ENCODE assay signal across 20 mouse cellular contexts in genomic region chr12:117683984-117684383, GRCm38 (mm10).
A peak's percentile ranks its signal among the peaks of the same experiment; 100 is the strongest.
DNase-seq lines count a peak whose midpoint lies in the region; ATAC-seq and TF ChIP-seq lines count a peak whose summit lies in the region.
"Had no signal": no experiment of that assay in that cellular context is flagged by ENCODE, and none has a peak within 500 bp of the region (broad histone marks: within the 10 kb centered on the region; RNA-seq: fewer than 3 reads in every experiment).

No protein-coding gene starts in this region.

- no peak overlapping the region for H3K4me3 ChIP-seq in kidney, postnatal 0 days (replicated peaks; ENCODE audit: low read depth, low read length)
- no peak overlapping the region for H3K4me3 ChIP-seq in kidney, adult 2 months (ENCODE audit: insufficient read depth, low read depth, low read length)
- H3K4me3 ChIP-seq in E14TG2a.4 (replicated peaks; ENCODE audit: low read length) (peak overlapping the region; percentile 46; the same call in 1 of the 2 replicates), ES-E14 (ENCODE audit: insufficient read depth in 1 of 2, low read depth in 1 of 2, low read length in 2 of 2, poor library complexity in 1 of 2, severe bottlenecking in 1 of 2) (no peak overlapping the region)
- H3K4me3 ChIP-seq: embryonic facial prominence, embryonic 15.5 days; erythroblast, embryonic 14.5 days; forebrain, embryonic 12.5 days; hindbrain, embryonic 15.5 days had no signal

- H3K27ac ChIP-seq in kidney, postnatal 0 days: peak overlapping the region; percentile 36; the same call in 1 of the 2 replicates
- H3K27ac ChIP-seq in kidney, adult 2 months (ENCODE audit: insufficient read depth, low read depth, low read length): no peak overlapping the region
- H3K27ac ChIP-seq in ES-E14 (ENCODE audit: insufficient read depth, low read depth, low read length, poor library complexity, severe bottlenecking): peak overlapping the region; percentile 86; the same call in 1 of the 2 replicates
- H3K27ac ChIP-seq: embryonic facial prominence, embryonic 15.5 days; forebrain, embryonic 12.5 days; hindbrain, embryonic 15.5 days had no signal

- DNase-seq in heart, adult 11 months: peak; percentile 68
- DNase-seq in heart, postnatal 25 days (ENCODE audit: low spot score): no peak
- no peak for DNase-seq in kidney, postnatal 0 days (ENCODE audit: low spot score)
- no peak for DNase-seq in kidney, adult 2 months
- DNase-seq in ES-E14 (ENCODE audit: low read depth, low spot score): peak; percentile 51
- no peak for DNase-seq in right cerebral cortex, postnatal 10 days (ENCODE audit: low spot score in 2 of 2)
- DNase-seq: adrenal gland, adult 8-10 months; adrenal gland, postnatal 36 days; cerebellum, adult 2 months; cerebellum, postnatal 10 days; gastrocnemius, postnatal 10 days; heart, postnatal 10 days had no signal

- H3K9ac ChIP-seq in kidney, postnatal 0 days (ENCODE audit: low read depth, low read length): no peak overlapping the region
- no peak overlapping the region for H3K9ac ChIP-seq in ES-E14 (ENCODE audit: insufficient read depth, low read depth, low read length, poor library complexity, severe bottlenecking)
- H3K9ac ChIP-seq: embryonic facial prominence, embryonic 15.5 days; forebrain, embryonic 12.5 days; hindbrain, embryonic 15.5 days had no signal

- in situ Hi-C loops in ES-E14 (cut with MboI; ENCODE audit: low sequenced_read_pairs in 2 of 2, unreplicated experiment in 2 of 2): no loop called here

- no peak for TF ChIP-seq CTCF in kidney, postnatal 0 days (IDR thresholded peaks at IDR 0.05; ENCODE audit: low read depth)
- TF ChIP-seq CTCF in kidney, adult 2 months (conservative IDR thresholded peaks at IDR 0.05; ENCODE audit: insufficient read depth, insufficient read length, low read depth, low read length): no peak
- TF ChIP-seq CTCF in E14TG2a.4 (conservative IDR thresholded peaks at IDR 0.05; ENCODE audit: low read length): no peak

- no peaks in the 10 kb centered on the region for H3K36me3 ChIP-seq in kidney, postnatal 0 days (ENCODE audit: insufficient read depth, low read length)
- no peaks in the 10 kb centered on the region for H3K36me3 ChIP-seq in kidney, adult 2 months (ENCODE audit: control insufficient read depth, insufficient read depth, low read length)
- H3K36me3 ChIP-seq in E14TG2a.4 (ENCODE audit: insufficient read depth, low read length): no peaks in the 10 kb centered on the region
- H3K36me3 ChIP-seq in ES-E14 (ENCODE audit: control insufficient read depth, insufficient read depth, low read length, poor library complexity, severe bottlenecking): no peaks in the 10 kb centered on the region
- H3K36me3 ChIP-seq: embryonic facial prominence, embryonic 15.5 days; forebrain, embryonic 12.5 days; hindbrain, embryonic 15.5 days had no signal

- no peak for TF ChIP-seq POLR2A in kidney, adult 2 months (IDR thresholded peaks at IDR 0.05; ENCODE audit: low read depth, low read length)

- H3K4me2 ChIP-seq in kidney, postnatal 0 days (ENCODE audit: low read length): no peak overlapping the region
- H3K4me2 ChIP-seq: embryonic facial prominence, embryonic 15.5 days; forebrain, embryonic 12.5 days; hindbrain, embryonic 15.5 days had no signal

- no peaks in the 10 kb centered on the region for H3K27me3 ChIP-seq in kidney, postnatal 0 days (ENCODE audit: insufficient read depth, low read length)
- no peaks in the 10 kb centered on the region for H3K27me3 ChIP-seq in kidney, adult 2 months (replicated peaks; ENCODE audit: control insufficient read depth, insufficient read depth, low read length)
- peaks cover 4% of the 10 kb centered on the region for H3K27me3 ChIP-seq in E14TG2a.4 (ENCODE audit: insufficient read depth, low read length)
- H3K27me3 ChIP-seq: embryonic facial prominence, embryonic 15.5 days; hindbrain, embryonic 15.5 days had no signal

- no peaks in the 10 kb centered on the region for H3K9me3 ChIP-seq in kidney, postnatal 0 days (replicated peaks; ENCODE audit: low read length)
- H3K9me3 ChIP-seq in E14TG2a.4 (ENCODE audit: low read length): no peaks in the 10 kb centered on the region
- H3K9me3 ChIP-seq in ES-E14 (ENCODE audit: control insufficient read depth, insufficient read depth, low read depth, low read length): no peaks in the 10 kb centered on the region
- H3K9me3 ChIP-seq: embryonic facial prominence, embryonic 15.5 days; forebrain, embryonic 12.5 days; hindbrain, embryonic 15.5 days had no signal

- 32% methylated on average over 3 of the region's 3 CpGs for WGBS in kidney, postnatal 0 days
- WGBS in kidney, adult 2 months: 53% methylated on average over 3 of the region's 3 CpGs

- H3K4me1 ChIP-seq in kidney, postnatal 0 days (replicated peaks; ENCODE audit: insufficient read depth, low read length): peaks cover 24% of the 10 kb centered on the region
- peaks cover 9% of the 10 kb centered on the region for H3K4me1 ChIP-seq in kidney, adult 2 months (ENCODE audit: control insufficient read depth, insufficient read depth, low read length)
- H3K4me1 ChIP-seq in E14TG2a.4 (replicated peaks; ENCODE audit: low read depth, low read length): peaks cover 82% of the 10 kb centered on the region
- peaks cover 21 to 38% of the 10 kb centered on the region in 2 experiments for H3K4me1 ChIP-seq in ES-E14 (ENCODE audit: control insufficient read depth in 2 of 2, insufficient read depth in 2 of 2, low read length in 2 of 2, poor library complexity in 1 of 2)

- intact Hi-C loops in heart, postnatal 25 days (cut with DNase I): no loop called here

- ATAC-seq in kidney, postnatal 0 days (replicated peaks; ENCODE audit: low FRiP score, low read depth): no peak
- ATAC-seq in activated CD4-positive, CD25-positive, alpha-beta regulatory T cell, adult 4 months: no peak
- ATAC-seq: forebrain, embryonic 16.5 days; intestine, embryonic 16.5 days had no signal

TF ChIP-seq in ES-E14, 5 proteins besides CTCF, POLR2A, EP300 and RAD21:
- no peak for TF ChIP-seq CHD2 (IDR thresholded peaks at IDR 0.05; ENCODE audit: low read depth, low read length)
- peak; percentile 86 for TF ChIP-seq ZNF384 (IDR thresholded peaks at IDR 0.05; ENCODE audit: low read depth, low read length)

Comparison
In these comparisons a context has a peak if more than half of its experiments do, and no peak if none do; other contexts are left out.
1. DNase-seq: peak in heart, adult 11 months (single experiment) and ES-E14 (single experiment); none in heart, postnatal 25 days (single experiment), kidney, postnatal 0 days (single experiment), kidney, adult 2 months (single experiment) and right cerebral cortex, postnatal 10 days (0 of 2).